Mouse (Mus musculus): ENCODE data around the gene Zfp449.

Zfp449 gene

GRCm38 (mm10) chrX:56346176-56346931, at the start of gene Zfp449:
TSS of gene Zfp449 (plus strand) at chrX:56346400.
- DNase-seq (ENCODE audit: low spot score), result peak; percentile 83

- no peak for DNase-seq (ENCODE audit: low spot score)
Measured at GRCm38 (mm10) chrX:56307597-56307996, 38.6 kb upstream of the Zfp449 start.

GRCm38 (mm10) chrX:56312813-56313212, 33.4 kb upstream of the Zfp449 start:
- DNase-seq (ENCODE audit: low spot score), result no peak

GRCm38 (mm10) chrX:56322096-56322495, 24.1 kb upstream of the Zfp449 start:
- no peak for DNase-seq (ENCODE audit: low spot score)

- DNase-seq (ENCODE audit: low spot score), result no peak
Measured at GRCm38 (mm10) chrX:56322731-56323130, 23.5 kb upstream of the Zfp449 start.

- DNase-seq (ENCODE audit: low spot score), result no peak
Measured at GRCm38 (mm10) chrX:56332046-56332445, 14.2 kb upstream of the Zfp449 start.

GRCm38 (mm10) chrX:56340305-56340704, 5.9 kb upstream of the Zfp449 start:
- DNase-seq (ENCODE audit: low spot score), result no peak

- DNase-seq (ENCODE audit: low spot score), result no peak
Measured at GRCm38 (mm10) chrX:56342921-56343320, 3.3 kb upstream of the Zfp449 start.

GRCm38 (mm10) chrX:56346932-56347253, 693 bp downstream of the Zfp449 start:
- peak; percentile 32 for DNase-seq (ENCODE audit: low spot score)

GRCm38 (mm10) chrX:56374431-56375128, 28.4 kb downstream of the Zfp449 start, which contains the start of gene Smim10l2a:
TSS of gene Smim10l2a (plus strand) at chrX:56374586.
- DNase-seq (ENCODE audit: low spot score), result peak; percentile 69

GRCm38 (mm10) chrX:56380852-56381251, 34.7 kb downstream of the Zfp449 start:
- no peak for DNase-seq (ENCODE audit: low spot score)

GRCm38 (mm10) chrX:56384142-56384541, 37.9 kb downstream of the Zfp449 start:
- DNase-seq (ENCODE audit: low spot score), result no peak

- DNase-seq (ENCODE audit: low spot score), result no peak
Measured at GRCm38 (mm10) chrX:56404646-56405045, 58.4 kb downstream of the Zfp449 start.

GRCm38 (mm10) chrX:56405482-56405881, 59.3 kb downstream of the Zfp449 start:
- DNase-seq (ENCODE audit: low spot score), result no peak

GRCm38 (mm10) chrX:56406128-56406527, 59.9 kb downstream of the Zfp449 start:
- no peak for DNase-seq (ENCODE audit: low spot score)

All from ovary, postnatal 36 days (tissue).